Mouse (Mus musculus) C2C12 (cell line): ENCODE results near the gene Adad2. TPM values are rescaled to one million over a fixed set of nuclear protein-coding genes. Genes with fewer than 3 reads are reported as not detected.

Experiments used
- H3K27me3 ChIP-seq: one replicate; pipeline ENCODE4 v1.6.1; 2011; ENCODE audit not compliant: control insufficient read depth, insufficient read depth, insufficient read length
- H3K36me3 ChIP-seq: one replicate; pipeline ENCODE4 v1.6.1; 2011; ENCODE audit not compliant: control insufficient read depth, insufficient read depth
- H3K4me3 ChIP-seq: one replicate; pipeline ENCODE4 v1.5.1; 2011; ENCODE audit warnings: mild to moderate bottlenecking, control low read depth; ENCODE audit not compliant: poor library complexity, insufficient read depth, severe bottlenecking
- H3K79me2 ChIP-seq: one replicate; pipeline ENCODE4 v1.6.1; 2011; ENCODE audit not compliant: control insufficient read depth, insufficient read depth
- H3K79me3 ChIP-seq: one replicate; pipeline ENCODE4 v1.6.1; 2011; ENCODE audit warnings: low read depth, control low read depth
- H3ac ChIP-seq: one replicate; pipeline ENCODE3; 2011; ENCODE audit warnings: low read depth; ENCODE audit not compliant: control insufficient read depth, insufficient read length
- CEBPB ChIP-seq: IDR thresholded peaks from one replicate; pipeline ENCODE4 v1.6.1; 2011; ENCODE audit warnings: low read depth, mild to moderate bottlenecking, control low read depth, moderate library complexity
- CTCF ChIP-seq: IDR thresholded peaks from one replicate; pipeline ENCODE4 v1.5.1; 2011; ENCODE audit not compliant: control insufficient read depth, insufficient read depth, insufficient read length
- FOSL1 ChIP-seq: IDR thresholded peaks from one replicate; pipeline ENCODE4 v1.8.0; 2011; ENCODE audit warnings: mild to moderate bottlenecking, low read length; ENCODE audit not compliant: poor library complexity, insufficient read depth, severe bottlenecking
- MAX ChIP-seq: IDR thresholded peaks from one replicate; pipeline ENCODE4 v1.6.1; 2011; ENCODE audit warnings: mild to moderate bottlenecking, control low read depth
- MYOD1 ChIP-seq: IDR thresholded peaks from one replicate; pipeline ENCODE4 v1.6.1; 2011; ENCODE audit warnings: low read depth; ENCODE audit not compliant: control insufficient read depth, insufficient read length
- MYOG ChIP-seq: IDR thresholded peaks from one replicate; pipeline ENCODE4 v1.6.1; 2011; ENCODE audit not compliant: control insufficient read depth, insufficient read length; ENCODE audit errors: extremely low read depth
- USF1 ChIP-seq: IDR thresholded peaks from one replicate; pipeline ENCODE4 v1.6.1; 2011; ENCODE audit warnings: low read depth, mild to moderate bottlenecking, control low read depth, moderate library complexity
- polyA plus RNA-seq: library from polyadenylated mRNA; unstranded; fragments of >200 nt; fragmentation: generic; extraction: Trizol; gene quantifications from one replicate; pipeline ENCODE4 v1.2.1, GENCODE M21; 2012; ENCODE audit warnings: missing spikeins

Gene Adad2
- polyA plus RNA-seq, 1 experiment: not detected

- H3K36me3 ChIP-seq: peaks cover 8% of the 10 kb centered on the region
- H3K27me3 ChIP-seq: no peaks in the 10 kb centered on the region
- no peak overlapping the region for H3ac ChIP-seq
- TF ChIP-seq CEBPB (no peak), MAX (no peak), FOSL1 (no peak), MYOD1 (no peak), CTCF (no peak), MYOG (no peak), USF1 (no peak)
- no peak overlapping the region for H3K4me3 ChIP-seq
- no peaks in the 10 kb centered on the region for H3K79me3 ChIP-seq
- H3K79me2 ChIP-seq: peaks cover 11% of the 10 kb centered on the region
These were observed 42.7 kb upstream of the Adad2 start for GRCm38 (mm10) chr8:119569881-119570280.

GRCm38 (mm10) chr8:119571135-119571534 lies 41.4 kb upstream of the Adad2 start:
- Histone ChIP-seq H3K79me3 (no peaks in the 10 kb centered on the region), H3K36me3 (no peaks in the 10 kb centered on the region), H3ac (no peak overlapping the region), H3K4me3 (no peak overlapping the region), H3K79me2 (peaks cover 11% of the 10 kb centered on the region), H3K27me3 (peaks cover 3% of the 10 kb centered on the region)
- no peak for TF ChIP-seq FOSL1
- TF ChIP-seq MAX: no peak
- TF ChIP-seq CEBPB: no peak
- no peak for TF ChIP-seq MYOD1
- no peak for TF ChIP-seq MYOG
- TF ChIP-seq CTCF: no peak
- TF ChIP-seq USF1: no peak

- Histone ChIP-seq H3K36me3 (no peaks in the 10 kb centered on the region), H3K27me3 (peaks cover 16% of the 10 kb centered on the region), H3K79me2 (peaks cover 11% of the 10 kb centered on the region), H3K4me3 (no peak overlapping the region), H3ac (no peak overlapping the region), H3K79me3 (no peaks in the 10 kb centered on the region)
- TF ChIP-seq USF1 (no peak), CTCF (no peak)
These were observed 40.1 kb upstream of the Adad2 start for GRCm38 (mm10) chr8:119572411-119572810.

- Histone ChIP-seq H3K79me2 (peaks cover 11% of the 10 kb centered on the region), H3K4me3 (peak within 1 kb of the TSS; percentile 53), H3K79me3 (no peaks in the 10 kb centered on the region), H3K27me3 (peaks cover 37% of the 10 kb centered on the region), H3ac (peak within 1 kb of the TSS; percentile 90), H3K36me3 (no peaks in the 10 kb centered on the region)
- peak; percentile 78 for TF ChIP-seq USF1
- TF ChIP-seq MYOG: no peak
- TF ChIP-seq MAX: peak; percentile 49
These were observed 37.8 kb upstream of the Adad2 start, which contains the start of the genes Hsdl1 and Dnaaf1 for GRCm38 (mm10) chr8:119574437-119575365. Gene Hsdl1 (minus strand): TSS chr8:119575183. Gene Dnaaf1 (plus strand): TSS chr8:119575235.

GRCm38 (mm10) chr8:119575366-119575726 lies 37.2 kb upstream of the Adad2 start:
- Histone ChIP-seq H3K4me3 (peak overlapping the region; percentile 53), H3K36me3 (no peaks in the 10 kb centered on the region), H3K79me3 (no peaks in the 10 kb centered on the region), H3K27me3 (peaks cover 44% of the 10 kb centered on the region), H3K79me2 (peaks cover 11% of the 10 kb centered on the region), H3ac (peak overlapping the region; percentile 76)
- TF ChIP-seq MAX (no peak), MYOD1 (no peak), MYOG (no peak), CTCF (no peak), FOSL1 (no peak), USF1 (no peak), CEBPB (no peak)

GRCm38 (mm10) chr8:119579096-119579495 lies 33.5 kb upstream of the Adad2 start:
- peaks cover 66% of the 10 kb centered on the region for H3K27me3 ChIP-seq
- H3K36me3 ChIP-seq: no peaks in the 10 kb centered on the region
- no peak overlapping the region for H3K4me3 ChIP-seq
- no peak overlapping the region for H3ac ChIP-seq
- no peaks in the 10 kb centered on the region for H3K79me3 ChIP-seq
- H3K79me2 ChIP-seq: peaks cover 5% of the 10 kb centered on the region
- no peak for TF ChIP-seq CEBPB
- TF ChIP-seq MYOD1: no peak
- TF ChIP-seq MYOG: no peak
- TF ChIP-seq MAX: no peak
- TF ChIP-seq FOSL1: no peak
- TF ChIP-seq CTCF: no peak
- TF ChIP-seq USF1: no peak
